Mouse (Mus musculus) limb, embryonic 10.5 days (tissue): ENCODE measurements around the gene Dmap1. TPM values are rescaled to one million over a fixed set of nuclear protein-coding genes. Genes with fewer than 3 reads are reported as not detected.

ENCODE experiments used
- DNase-seq: peaks from one replicate; pipeline ENCODE4 v3.0.0-alpha.2; 2017; ENCODE audit warnings: low spot score
- H3K27ac ChIP-seq: fragments of 300-500 bp; sonication (generic); 2 replicates; pipeline ENCODE4 v1.5.1; 2016; ENCODE audit warnings: mild to moderate bottlenecking
- H3K27me3 ChIP-seq: fragments of 300-500 bp; sonication (generic); 2 replicates; pipeline ENCODE4 v1.6.1; 2016; ENCODE audit warnings: low read depth, mild to moderate bottlenecking; ENCODE audit not compliant: poor library complexity, severe bottlenecking
- H3K36me3 ChIP-seq: fragments of 300-500 bp; sonication (generic); 2 replicates; pipeline ENCODE4 v1.6.1; 2016; ENCODE audit warnings: mild to moderate bottlenecking, moderate library complexity
- H3K4me1 ChIP-seq: fragments of 300-500 bp; sonication (generic); 2 replicates; pipeline ENCODE4 v1.6.1; 2016
- H3K4me3 ChIP-seq: fragments of 300-500 bp; sonication (generic); 2 replicates; pipeline ENCODE4 v1.5.1; 2016; ENCODE audit warnings: mild to moderate bottlenecking, moderate library complexity
- H3K9me3 ChIP-seq: fragments of 300-500 bp; sonication (generic); replicated peaks from 2 replicates; pipeline ENCODE4 v1.6.1; 2016; ENCODE audit warnings: mild to moderate bottlenecking
- WGBS: fragments of 180-500 bp; shearing (Covaris S2); methylation state at CpG from one replicate; pipeline ENCODE4 v1.1.7; 2016; 5-methylcytosine and 5-hydroxymethylcytosine counted together
- polyA plus RNA-seq: library from polyadenylated mRNA; unstranded; fragments of >200 nt; fragmentation: Nextera tagmentation; extraction: Ambion mirVana; gene quantifications from 2 replicates; pipeline ENCODE4 v1.2.1, GENCODE M21; 2016

Dmap1 gene
- polyA plus RNA-seq, 1 experiment from 2014 or later, result 92.2 TPM

DNA sequence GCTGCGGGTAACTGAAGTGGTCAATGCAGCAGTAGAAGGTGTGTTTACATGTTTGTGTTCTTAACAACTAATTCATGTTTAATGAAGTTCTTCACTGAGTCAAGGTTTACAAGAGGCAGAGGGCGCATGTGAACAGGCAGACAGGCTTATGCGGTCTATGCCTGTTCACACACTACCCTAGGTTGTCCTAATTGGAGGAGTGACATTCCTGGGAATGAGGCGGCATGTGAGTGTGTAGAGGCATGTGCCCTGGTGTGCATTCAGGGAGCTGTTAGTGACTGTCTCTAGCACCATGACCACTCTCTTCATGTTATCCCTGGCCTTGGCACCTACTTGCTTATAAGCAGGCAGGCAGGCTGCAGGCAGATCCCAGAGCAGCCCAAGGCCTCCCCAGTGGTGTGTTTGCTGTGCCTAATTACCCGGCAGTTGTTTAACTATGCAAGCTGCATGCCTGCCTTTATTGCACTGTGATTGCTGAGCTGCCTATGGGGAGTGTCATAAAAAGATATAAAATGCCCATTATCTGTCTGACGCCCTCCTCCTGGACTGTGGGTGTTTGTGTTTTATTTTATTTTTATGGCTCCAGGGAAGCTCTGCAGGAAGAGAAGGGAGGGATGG, 51.9 kb downstream of the Dmap1 start:
- Histone ChIP-seq H3K4me1 (peaks cover 59% of the 10 kb centered on the region), H3K27ac (peak overlapping the region; percentile 72), H3K36me3 (peaks cover 42% of the 10 kb centered on the region), H3K27me3 (no peaks in the 10 kb centered on the region), H3K9me3 (no peaks in the 10 kb centered on the region), H3K4me3 (no peak overlapping the region)
- 39% methylated on average over 6 of the region's 6 CpGs for WGBS
- no peak for DNase-seq

DNA sequence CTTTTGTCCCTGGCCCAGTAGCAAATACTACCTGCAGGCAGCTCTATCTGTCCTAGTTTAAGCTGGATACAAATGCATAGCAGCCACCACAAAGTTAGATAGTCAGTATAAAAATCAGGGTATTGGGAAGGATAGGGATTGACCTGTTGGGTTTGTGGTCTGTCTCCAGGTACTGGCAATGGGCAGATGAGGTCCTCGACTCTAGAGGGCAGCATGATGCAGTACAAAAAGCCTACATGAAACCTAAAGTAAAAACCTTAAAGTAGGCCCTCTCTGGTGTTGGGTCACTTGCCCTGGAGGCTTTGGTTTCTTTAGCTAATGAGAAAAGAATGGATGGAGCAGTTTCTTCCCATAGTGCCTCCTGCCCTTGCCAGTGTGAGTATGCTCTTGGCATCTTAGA, 53.6 kb downstream of the Dmap1 start:
- no peak for DNase-seq
- 41% methylated on average over 1 of the region's 1 CpGs for WGBS
- Histone ChIP-seq H3K27me3 (no peaks in the 10 kb centered on the region), H3K36me3 (peaks cover 27% of the 10 kb centered on the region), H3K4me1 (peaks cover 63% of the 10 kb centered on the region), H3K27ac (peak overlapping the region; percentile 72; the same call in 1 of the 2 replicates), H3K4me3 (no peak overlapping the region), H3K9me3 (no peaks in the 10 kb centered on the region)

Other genes with a start within 250 kb of the Dmap1 start
- gene Rnf220, start 185.2 kb downstream of the Dmap1 start, polyA plus RNA-seq, result 100 and 106 TPM in 2 replicates
- gene Eri3, start 131.9 kb downstream of the Dmap1 start, polyA plus RNA-seq, result 114 and 147 TPM in 2 replicates
- gene Gm12845, start 42.1 kb upstream of the Dmap1 start, polyA plus RNA-seq, result not detected in 2 replicates
- 0.06 TPM in 1 of 2 replicates, not detected in the other for gene Klf17, start 83.4 kb upstream of the Dmap1 start, polyA plus RNA-seq
- gene Slc6a9, start 152.2 kb upstream of the Dmap1 start, polyA plus RNA-seq, result 9.4 and 10.3 TPM in 2 replicates
- 0.96 and 1.3 TPM in 2 replicates for gene Ccdc24, start 190.3 kb upstream of the Dmap1 start, polyA plus RNA-seq
- 22.8 and 26.2 TPM in 2 replicates for gene B4galt2, start 201.2 kb upstream of the Dmap1 start, polyA plus RNA-seq
- 143 and 147 TPM in 2 replicates for gene Atp6v0b, start 205.1 kb upstream of the Dmap1 start, polyA plus RNA-seq
- 22.7 and 25.1 TPM in 2 replicates for gene Dph2, start 209.8 kb upstream of the Dmap1 start, polyA plus RNA-seq
- gene Ipo13, start 232.7 kb upstream of the Dmap1 start, polyA plus RNA-seq, result 56.0 and 56.7 TPM in 2 replicates
- gene Artn, start 247.5 kb upstream of the Dmap1 start, polyA plus RNA-seq, result 6.5 and 13.5 TPM in 2 replicates